Mouse (Mus musculus) forebrain, embryonic 13.5 days (tissue): ENCODE data around the gene Rbms2. TPM values are rescaled to one million over a fixed set of nuclear protein-coding genes. Genes with fewer than 3 reads are reported as not detected.
"Not testable (repeated sequence)": the region's sequence is repeated elsewhere in the genome, so short reads cannot be mapped to it uniquely, and the experiment has no call there.

Experiments used
- ATAC-seq: fragments of 200-750 bp; cut with Nextera tagmentation; 2 replicates; pipeline ENCODE4 v1.8.0; 2017
- H3K27ac ChIP-seq: fragments of 300-500 bp; sonication (generic); 2 replicates; pipeline ENCODE4 v1.5.1; 2015; ENCODE audit warnings: inconsistent platforms, mild to moderate bottlenecking, moderate library complexity
- H3K27me3 ChIP-seq: fragments of 300-500 bp; sonication (generic); 2 replicates; pipeline ENCODE4 v1.6.1; 2015; ENCODE audit warnings: mild to moderate bottlenecking, inconsistent platforms
- H3K36me3 ChIP-seq: fragments of 300-500 bp; sonication (generic); 2 replicates; pipeline ENCODE4 v1.6.1; 2015; ENCODE audit warnings: mild to moderate bottlenecking, inconsistent platforms; ENCODE audit not compliant: poor library complexity, severe bottlenecking
- H3K4me1 ChIP-seq: fragments of 300-500 bp; sonication (generic); 2 replicates; pipeline ENCODE4 v1.6.1; 2015; ENCODE audit warnings: inconsistent platforms
- H3K4me2 ChIP-seq: fragments of 300-500 bp; sonication (generic); 2 replicates; pipeline ENCODE4 v1.6.1; 2015; ENCODE audit warnings: inconsistent platforms, mild to moderate bottlenecking, moderate library complexity
- H3K4me3 ChIP-seq: fragments of 300-500 bp; sonication (generic); 2 replicates; pipeline ENCODE4 v1.5.1; 2015; ENCODE audit warnings: mild to moderate bottlenecking, inconsistent platforms
- H3K9ac ChIP-seq: fragments of 300-500 bp; sonication (generic); 2 replicates; pipeline ENCODE4 v1.6.1; 2015; ENCODE audit warnings: mild to moderate bottlenecking, inconsistent platforms
- H3K9me3 ChIP-seq: fragments of 300-500 bp; sonication (generic); replicated peaks from 2 replicates; pipeline ENCODE4 v1.6.1; 2016; ENCODE audit warnings: inconsistent platforms
- WGBS: fragments of 180-500 bp; shearing (Covaris S2); methylation state at CpG from one replicate; pipeline ENCODE4 v1.1.7; 2015; 5-methylcytosine and 5-hydroxymethylcytosine counted together
- polyA plus RNA-seq: library from polyadenylated mRNA; unstranded; fragments of >200 nt; fragmentation: Nextera tagmentation; extraction: Ambion mirVana; gene quantifications from 2 replicates; pipeline ENCODE4 v1.2.1, GENCODE M21; 2015

Rbms2 gene
- polyA plus RNA-seq = 12.6 and 12.9 TPM in 2 replicates

- peaks cover 15% of the 10 kb centered on the region for H3K4me1 ChIP-seq
- peak within 1 kb of the TSS; percentile 12; the same call in 1 of the 2 replicates for H3K9ac ChIP-seq
- no peaks in the 10 kb centered on the region for H3K36me3 ChIP-seq
- no peaks in the 10 kb centered on the region for H3K9me3 ChIP-seq
- no peaks in the 10 kb centered on the region for H3K27me3 ChIP-seq
- peak within 1 kb of the TSS; percentile 28 for H3K4me2 ChIP-seq
- WGBS = 2% methylated on average over 6 of the region's 6 CpGs
- ATAC-seq = no peak
- no peak within 1 kb of the TSS for H3K27ac ChIP-seq
- no peak within 1 kb of the TSS for H3K4me3 ChIP-seq
These were observed at the start of gene Rbms2 for GRCm38 (mm10) chr10:128179989-128180388. Rbms2 (minus strand) TSS chr10:128180297.

GRCm38 (mm10) chr10:128228009-128228408, 47.9 kb upstream of the Rbms2 start:
- H3K27me3 ChIP-seq = no peaks in the 10 kb centered on the region
- H3K4me1 ChIP-seq = peaks cover 20% of the 10 kb centered on the region; the same call in 1 of the 2 replicates
- no peak for ATAC-seq
- no peak overlapping the region for H3K4me2 ChIP-seq
- H3K9me3 ChIP-seq = no peaks in the 10 kb centered on the region
- WGBS = 93% methylated on average over 8 of the region's 8 CpGs
- H3K27ac ChIP-seq = no peak overlapping the region
- no peak overlapping the region for H3K4me3 ChIP-seq
- no peak overlapping the region for H3K9ac ChIP-seq
- no peaks in the 10 kb centered on the region for H3K36me3 ChIP-seq

- Histone ChIP-seq H3K4me3 (no peak overlapping the region), H3K4me1 (peaks cover 17% of the 10 kb centered on the region; the same call in 1 of the 2 replicates), H3K27ac (no peak overlapping the region), H3K36me3 (no peaks in the 10 kb centered on the region), H3K27me3 (no peaks in the 10 kb centered on the region), H3K9ac (no peak overlapping the region), H3K9me3 (no peaks in the 10 kb centered on the region), H3K4me2 (no peak overlapping the region)
- no peak for ATAC-seq
- WGBS = 80% methylated on average over 9 of the region's 9 CpGs
These were observed 47.5 kb upstream of the Rbms2 start for GRCm38 (mm10) chr10:128227592-128227991.

- Histone ChIP-seq H3K9ac (no peak within 1 kb of the TSS), H3K27ac (no peak within 1 kb of the TSS), H3K4me2 (no peak within 1 kb of the TSS), H3K9me3 (no peaks in the 10 kb centered on the region), H3K4me1 (peaks cover 11% of the 10 kb centered on the region; the same call in 1 of the 2 replicates), H3K4me3 (no peak within 1 kb of the TSS), H3K27me3 (no peaks in the 10 kb centered on the region), H3K36me3 (no peaks in the 10 kb centered on the region)
- WGBS = 12% methylated on average over 4 of the region's 4 CpGs
- ATAC-seq = no peak
These were observed 45.4 kb upstream of the Rbms2 start, which contains the start of gene Mip for GRCm38 (mm10) chr10:128225538-128225937. Mip (plus strand) TSS chr10:128225838.

GRCm38 (mm10) chr10:128225064-128225463, 45.0 kb upstream of the Rbms2 start:
- no peak overlapping the region for H3K9ac ChIP-seq
- 31% methylated on average over 5 of the region's 5 CpGs for WGBS

GRCm38 (mm10) chr10:128221533-128222286, 41.6 kb upstream of the Rbms2 start:
- Histone ChIP-seq H3K9me3 (no peaks in the 10 kb centered on the region), H3K27me3 (no peaks in the 10 kb centered on the region), H3K4me3 (no peak overlapping the region), H3K36me3 (no peaks in the 10 kb centered on the region), H3K9ac (no peak overlapping the region), H3K4me1 (peaks cover 11% of the 10 kb centered on the region; the same call in 1 of the 2 replicates), H3K27ac (no peak overlapping the region), H3K4me2 (no peak overlapping the region)
- WGBS = 68% methylated on average over 16 of the region's 16 CpGs
- ATAC-seq = no peak

More at GRCm38 (mm10) chr10:128225064-128225463, 45.0 kb upstream of the Rbms2 start:
- H3K36me3 ChIP-seq = no peaks in the 10 kb centered on the region
- H3K27me3 ChIP-seq = no peaks in the 10 kb centered on the region
- H3K4me3 ChIP-seq = no peak overlapping the region
- no peak for ATAC-seq
- H3K4me1 ChIP-seq = peaks cover 11% of the 10 kb centered on the region; the same call in 1 of the 2 replicates
- H3K27ac ChIP-seq = no peak overlapping the region
- no peaks in the 10 kb centered on the region for H3K9me3 ChIP-seq
- H3K4me2 ChIP-seq = no peak overlapping the region

GRCm38 (mm10) chr10:128218387-128219117, 38.5 kb upstream of the Rbms2 start:
- no peaks in the 10 kb centered on the region for H3K36me3 ChIP-seq
- 96% methylated on average over 18 of the region's 18 CpGs for WGBS
- ATAC-seq = no peak
- H3K27me3 ChIP-seq = peaks cover 11% of the 10 kb centered on the region
- H3K9ac ChIP-seq = no peak overlapping the region
- H3K4me3 ChIP-seq = no peak overlapping the region
- no peaks in the 10 kb centered on the region for H3K4me1 ChIP-seq
- H3K9me3 ChIP-seq = no peaks in the 10 kb centered on the region
- H3K4me2 ChIP-seq = no peak overlapping the region
- no peak overlapping the region for H3K27ac ChIP-seq

GRCm38 (mm10) chr10:128214981-128215380, 34.9 kb upstream of the Rbms2 start:
- Histone ChIP-seq H3K4me1 (peaks cover 12% of the 10 kb centered on the region), H3K9ac (no peak overlapping the region), H3K36me3 (no peaks in the 10 kb centered on the region), H3K4me2 (no peak overlapping the region), H3K9me3 (no peaks in the 10 kb centered on the region), H3K4me3 (no peak overlapping the region), H3K27me3 (peaks cover 17% of the 10 kb centered on the region), H3K27ac (no peak overlapping the region)
- 82% methylated on average over 5 of the region's 5 CpGs for WGBS
- no peak for ATAC-seq

- not testable (repeated sequence) for H3K9ac ChIP-seq, ATAC-seq, H3K27ac ChIP-seq, H3K4me3 ChIP-seq, H3K9me3 ChIP-seq, H3K36me3 ChIP-seq, H3K4me2 ChIP-seq
- peaks cover 17% of the 10 kb centered on the region for H3K27me3 ChIP-seq
- whole genome bisulfite sequencing = 88% methylated on average over 4 of the region's 4 CpGs
- peaks cover 12% of the 10 kb centered on the region for H3K4me1 ChIP-seq
These were observed 34.0 kb upstream of the Rbms2 start for GRCm38 (mm10) chr10:128214112-128214511.

- Histone ChIP-seq H3K9me3 (no peaks in the 10 kb centered on the region), H3K27me3 (peaks cover 17% of the 10 kb centered on the region), H3K9ac (peak overlapping the region; percentile 47; the same call in 1 of the 2 replicates), H3K36me3 (no peaks in the 10 kb centered on the region), H3K4me3 (peak overlapping the region; percentile 23), H3K4me1 (peaks cover 12% of the 10 kb centered on the region), H3K27ac (no peak overlapping the region), H3K4me2 (peak overlapping the region; percentile 54)
- WGBS = under 1% methylated on average over 18 of the region's 18 CpGs
- peak; percentile 37; the same call in 1 of the 2 replicates for ATAC-seq
These were observed 32.8 kb upstream of the Rbms2 start for GRCm38 (mm10) chr10:128212871-128213323.

GRCm38 (mm10) chr10:128212148-128212547, 32.1 kb upstream of the Rbms2 start:
- WGBS = 49% methylated on average over 6 of the region's 6 CpGs
- H3K36me3 ChIP-seq = no peaks in the 10 kb centered on the region
- peak overlapping the region; percentile 89 for H3K4me2 ChIP-seq
- no peaks in the 10 kb centered on the region for H3K9me3 ChIP-seq
- ATAC-seq = no peak
- peak overlapping the region; percentile 70; the same call in 1 of the 2 replicates for H3K9ac ChIP-seq
- H3K4me1 ChIP-seq = peaks cover 12% of the 10 kb centered on the region
- H3K27ac ChIP-seq = peak overlapping the region; percentile 57; the same call in 1 of the 2 replicates
- peaks cover 17% of the 10 kb centered on the region for H3K27me3 ChIP-seq
- H3K4me3 ChIP-seq = peak overlapping the region; percentile 64
